Mouse (Mus musculus) heart, postnatal 0 days (tissue): ENCODE measurements at regions not wholly inside any gene's neighbourhood (a gene's known extent, or its start where the extent isn't known, plus 50 kb on each side); places are given as distances from the start of the nearest gene placed in this dataset.

ENCODE experiments used
- CTCF ChIP-seq: IDR thresholded peaks from 2 replicates; pipeline ENCODE4 v1.5.1; 2016; ENCODE audit warnings: antibody characterized with exemption, control low read depth, low read depth
- EP300 ChIP-seq: IDR thresholded peaks from 2 replicates; pipeline ENCODE4 v1.6.1; 2016; ENCODE audit warnings: antibody characterized with exemption, low read depth

- no peak for TF ChIP-seq EP300
- TF ChIP-seq CTCF = no peak
Measured at GRCm38 (mm10) chr12:25982545-25982944, 432.5 kb downstream of the Rnf144a start.
